Mouse (Mus musculus) NIH3T3 (cell line): ENCODE data around the gene Hoxb13.

ENCODE experiments used
- DNase-seq: peaks from one replicate; pipeline ENCODE4 v3.0.0-alpha.2; 2012; ENCODE audit warnings: low read depth

The Hoxb13 gene

DNA sequence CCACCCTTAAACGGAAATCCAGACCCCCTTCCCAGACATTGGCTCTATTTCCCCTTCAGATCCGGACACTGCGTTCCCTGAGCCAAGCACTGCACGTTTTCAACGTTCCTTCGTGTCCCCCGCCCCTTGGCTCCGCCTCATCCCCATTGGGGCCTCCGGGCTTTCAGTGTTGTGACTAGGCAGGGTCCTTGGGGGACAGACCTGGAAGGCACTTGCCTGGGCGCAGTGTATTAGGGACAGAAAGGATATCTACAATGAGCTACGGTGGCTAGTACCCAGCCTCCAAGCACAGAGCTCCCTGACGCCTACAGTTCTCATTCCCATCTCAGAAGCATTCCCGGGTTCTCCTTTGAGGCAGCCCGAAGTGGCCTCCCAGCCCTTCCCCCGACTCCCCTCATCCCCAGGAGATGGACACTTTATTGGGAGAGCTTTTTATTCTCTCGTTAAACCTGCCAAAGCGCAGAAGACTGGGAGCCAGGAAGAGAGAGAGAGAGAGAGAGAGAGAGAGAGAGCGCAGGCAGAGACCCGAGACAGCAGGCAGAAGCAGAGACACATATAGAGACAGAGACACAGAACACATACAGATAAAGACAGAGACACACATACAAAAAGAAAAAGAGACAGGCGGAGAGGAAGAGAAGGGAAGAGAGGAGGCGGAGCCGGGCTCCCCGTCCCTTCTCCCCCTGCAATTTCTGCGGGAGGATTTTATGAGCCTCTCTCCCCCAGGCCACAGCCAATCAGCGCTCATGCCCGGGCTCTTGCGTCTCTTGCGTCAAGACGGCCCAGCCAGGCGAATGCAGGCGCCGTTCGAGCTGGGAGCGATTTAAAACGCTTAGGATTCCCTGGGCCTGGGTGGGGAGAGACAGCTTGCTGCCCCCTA lies at the start of gene Hoxb13:
TSS of gene Hoxb13 (plus strand) at position 796 of the 880 bp plus-strand sequence.
- DNase-seq = no peak

GRCm38 (mm10) chr11:96145622-96146270 lies 48.4 kb upstream of the Hoxb13 start:
- peak; percentile 79 for DNase-seq

GRCm38 (mm10) chr11:96147471-96147870 lies 46.6 kb upstream of the Hoxb13 start:
- DNase-seq = no peak

DNA sequence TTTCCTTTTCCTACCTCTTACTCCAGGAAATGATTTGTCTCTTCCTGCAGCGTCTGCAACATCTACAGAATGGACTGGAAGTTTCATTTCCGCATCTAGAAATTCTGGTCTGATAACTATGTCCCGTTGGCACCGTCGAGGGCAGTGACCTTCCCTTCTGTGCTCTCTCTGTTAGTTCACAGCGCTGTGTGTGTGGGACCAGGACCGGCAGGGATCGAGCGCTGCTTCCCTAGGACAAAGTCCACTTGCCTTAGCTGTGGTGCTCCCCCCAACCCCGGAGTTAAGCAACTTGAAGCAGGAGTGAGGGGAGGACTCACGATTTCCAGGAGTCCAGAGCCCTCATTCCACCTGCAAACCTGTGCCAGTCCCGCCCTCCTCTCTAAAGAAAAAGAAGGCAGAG lies 29.3 kb upstream of the Hoxb13 start:
- DNase-seq = no peak

DNA sequence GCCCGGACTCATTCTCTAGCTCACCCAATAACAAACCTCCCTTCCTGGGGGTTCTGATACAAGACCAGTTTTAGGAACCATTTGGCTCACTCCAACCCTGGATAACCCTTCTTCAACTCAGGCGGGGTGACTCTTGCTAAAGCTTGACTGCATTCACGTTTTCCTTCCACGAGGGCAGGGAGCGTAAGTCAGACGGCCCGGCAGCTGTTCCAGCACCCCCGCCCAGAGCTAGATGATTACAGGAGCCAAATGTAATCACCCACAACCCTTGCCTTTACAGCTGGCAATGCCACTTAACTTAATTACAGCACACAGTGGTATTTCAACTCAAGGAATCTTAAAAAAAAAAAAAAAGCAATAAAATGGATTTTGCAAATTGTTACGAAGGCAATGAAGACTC lies 26.0 kb upstream of the Hoxb13 start:
- no peak for DNase-seq

DNA sequence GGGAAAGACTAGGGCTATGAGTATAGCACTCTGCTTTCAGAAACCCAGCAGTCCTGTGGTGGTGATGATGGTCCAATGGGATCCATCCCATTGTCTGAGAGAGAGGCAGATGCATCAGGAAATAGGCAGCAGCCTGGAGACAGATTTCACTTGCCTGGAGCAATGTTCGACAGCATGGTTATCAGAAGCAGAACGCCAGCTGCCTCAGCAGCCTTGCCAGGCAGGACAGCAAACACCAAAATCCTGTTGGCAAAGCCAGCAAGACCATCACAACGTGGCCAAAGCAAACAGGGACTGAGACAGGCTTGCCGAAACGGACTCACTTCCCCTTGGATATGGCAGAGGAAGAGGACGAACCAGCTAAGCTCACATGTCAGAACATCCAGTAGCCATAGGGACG lies 25.1 kb upstream of the Hoxb13 start:
- no peak for DNase-seq

GRCm38 (mm10) chr11:96170711-96171379 lies 23.3 kb upstream of the Hoxb13 start:
- DNase-seq = no peak

DNA sequence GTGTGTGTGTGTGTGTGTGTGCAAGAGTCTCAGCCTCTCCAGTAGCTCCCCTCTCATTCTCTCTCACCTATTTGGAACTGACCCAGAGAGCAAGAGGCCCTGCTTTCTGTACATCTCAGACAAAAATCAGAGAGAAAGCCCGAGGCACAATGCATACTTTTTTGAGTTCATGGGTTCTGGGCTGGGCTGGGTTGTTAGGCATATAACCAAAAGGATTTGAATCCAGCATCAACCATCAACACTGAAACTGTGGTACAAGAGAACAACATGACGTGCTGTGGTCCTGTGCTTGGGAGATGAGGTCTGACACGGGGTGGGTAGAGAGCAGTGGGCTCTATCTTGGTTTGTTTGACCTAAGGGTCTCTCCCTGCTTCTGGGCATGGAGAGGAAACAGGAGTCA lies 22.5 kb upstream of the Hoxb13 start:
- no peak for DNase-seq

GRCm38 (mm10) chr11:96172511-96173287 lies 21.4 kb upstream of the Hoxb13 start:
- no peak for DNase-seq

DNA sequence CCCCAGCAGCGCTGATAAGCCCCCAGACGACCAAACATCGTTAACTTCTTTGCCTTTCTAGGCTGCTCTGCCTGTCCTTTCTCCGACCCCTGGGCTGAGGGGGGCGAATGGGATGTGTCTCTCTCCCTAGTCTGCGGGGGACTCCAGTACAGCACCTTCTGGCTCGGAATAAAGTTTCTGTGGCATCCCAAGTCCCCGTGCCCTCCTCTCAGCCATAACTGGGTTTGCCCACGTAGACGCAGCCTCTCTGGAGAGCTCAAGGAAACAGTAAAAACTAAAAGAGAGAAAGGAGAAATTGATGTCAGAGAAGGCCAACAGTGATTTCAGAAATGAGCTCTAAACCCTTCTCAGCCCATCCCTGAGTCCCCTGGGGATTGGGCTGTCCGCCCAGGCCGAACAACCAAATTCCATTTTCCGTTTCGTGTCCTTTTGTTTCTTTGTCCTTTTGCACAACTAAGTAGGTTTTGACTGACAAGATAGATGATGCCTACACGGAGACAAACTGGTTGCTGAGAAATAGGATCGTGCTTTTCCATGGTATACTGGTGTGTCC lies 20.8 kb upstream of the Hoxb13 start:
- no peak for DNase-seq

DNA sequence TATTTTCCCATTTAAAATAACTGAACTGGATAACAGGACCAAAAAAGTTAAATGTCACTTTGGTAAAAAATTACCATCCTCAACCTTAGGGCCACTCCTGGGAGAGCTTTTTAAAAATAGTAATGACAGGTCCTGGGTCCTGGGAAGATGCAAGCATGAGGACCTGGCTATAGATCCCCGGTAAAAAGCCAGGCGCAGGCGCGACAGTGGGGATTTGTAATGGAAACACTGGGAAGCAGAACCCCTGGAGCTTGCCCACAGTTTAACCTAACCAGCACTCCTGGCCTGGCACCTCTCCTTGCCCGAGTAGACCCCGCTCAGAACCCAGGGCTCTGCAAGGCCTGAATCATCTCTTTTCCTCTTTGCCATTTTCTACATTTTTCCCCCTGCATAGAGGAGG lies 19.2 kb upstream of the Hoxb13 start:
- no peak for DNase-seq

- DNase-seq = no peak
Measured at GRCm38 (mm10) chr11:96175511-96175910, 18.6 kb upstream of the Hoxb13 start.

DNA sequence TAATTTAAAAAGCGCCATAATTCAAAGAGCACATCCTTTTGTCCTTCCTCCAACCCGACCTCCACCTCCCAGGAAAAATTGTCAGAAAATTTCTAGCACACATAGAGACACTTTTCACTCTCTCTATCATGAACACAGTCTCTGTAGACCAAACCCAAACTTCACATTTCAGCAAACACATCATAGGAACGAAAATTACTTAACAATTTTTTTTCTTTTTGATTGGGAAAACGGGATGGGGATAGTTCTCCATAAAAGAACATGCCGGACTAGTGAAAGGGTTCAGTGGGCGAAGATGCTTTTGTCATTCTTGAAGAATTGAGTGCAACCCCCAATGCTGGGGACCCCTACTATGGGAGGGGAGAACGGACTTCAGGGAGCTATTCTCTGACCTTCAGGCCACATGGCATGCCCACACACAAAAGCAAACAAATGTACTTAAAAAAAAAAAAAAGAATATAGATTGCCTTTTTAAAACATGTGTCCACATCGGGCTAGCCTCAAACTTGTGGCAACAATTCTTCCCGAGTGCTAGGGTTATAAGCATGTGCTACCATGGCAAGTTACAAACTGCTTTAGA lies 18.1 kb upstream of the Hoxb13 start:
- no peak for DNase-seq

DNA sequence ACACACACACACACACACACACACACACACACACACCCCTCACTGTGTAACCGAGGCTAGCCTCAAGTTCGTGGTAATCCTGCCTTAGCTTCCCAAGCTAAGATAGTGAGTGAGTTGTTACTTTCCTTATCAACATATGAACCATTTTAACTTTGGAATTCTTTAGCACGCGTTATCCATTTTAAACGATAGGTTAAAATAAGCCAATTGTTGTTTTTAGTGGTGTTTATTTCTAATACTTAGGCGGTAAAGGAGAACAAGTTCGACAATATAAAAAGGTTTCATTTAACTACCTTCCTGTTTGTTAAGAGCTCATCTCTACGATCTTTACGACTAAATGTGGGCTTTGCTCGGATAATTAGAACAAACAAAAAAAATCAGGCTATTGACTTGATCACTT lies 17.3 kb upstream of the Hoxb13 start:
- no peak for DNase-seq

- no peak for DNase-seq
Measured at GRCm38 (mm10) chr11:96177546-96178174, 16.5 kb upstream of the Hoxb13 start.

DNA sequence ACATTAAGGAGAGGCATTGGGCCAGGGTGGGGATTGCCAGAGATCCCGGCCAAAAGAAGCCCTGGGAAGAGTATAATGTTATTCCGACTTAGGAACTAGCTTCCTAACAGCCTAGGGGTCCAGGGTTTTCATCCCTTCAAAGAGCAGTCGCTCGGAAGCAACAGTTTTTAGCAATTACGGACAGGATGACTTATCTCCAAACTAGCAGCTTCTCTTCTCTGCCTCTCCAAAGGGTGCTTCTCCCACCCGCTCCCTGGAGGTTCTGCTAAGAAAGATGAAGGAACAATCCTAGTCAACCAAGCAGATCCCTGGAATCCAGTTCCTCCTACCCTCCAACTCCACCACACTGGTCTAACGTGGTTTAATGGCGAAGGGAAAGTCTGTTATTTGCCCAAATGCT lies 15.8 kb upstream of the Hoxb13 start:
- no peak for DNase-seq

DNA sequence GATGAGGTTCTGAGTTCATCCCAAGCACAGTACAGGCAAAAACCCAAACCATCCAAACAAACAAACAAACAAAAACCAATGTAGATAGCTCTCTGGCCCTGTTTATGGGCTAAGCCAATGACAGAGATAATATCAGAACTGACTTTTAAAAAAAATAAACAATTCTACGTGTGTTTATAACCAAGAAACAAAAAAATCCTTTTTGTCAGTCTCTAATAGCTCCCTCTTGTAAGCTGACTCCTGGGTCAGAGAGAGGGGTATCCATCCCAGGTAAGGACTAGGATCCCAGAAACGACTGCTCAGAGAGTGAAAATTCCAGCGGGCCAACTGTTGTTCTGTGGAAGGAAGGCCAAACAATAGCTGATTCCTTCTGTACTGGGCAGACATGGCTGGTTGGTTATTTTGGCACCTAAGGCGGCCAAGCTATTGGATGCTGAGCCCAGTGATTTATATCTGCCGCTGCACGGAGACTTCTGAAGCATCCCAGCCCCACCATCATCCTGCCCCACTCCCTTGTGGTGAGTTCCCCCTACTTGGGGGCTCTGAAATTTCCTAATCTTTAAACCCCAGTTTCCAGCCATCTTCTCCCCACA lies 15.1 kb upstream of the Hoxb13 start:
- DNase-seq = no peak

GRCm38 (mm10) chr11:96181061-96181460 lies 13.1 kb upstream of the Hoxb13 start:
- no peak for DNase-seq

DNA sequence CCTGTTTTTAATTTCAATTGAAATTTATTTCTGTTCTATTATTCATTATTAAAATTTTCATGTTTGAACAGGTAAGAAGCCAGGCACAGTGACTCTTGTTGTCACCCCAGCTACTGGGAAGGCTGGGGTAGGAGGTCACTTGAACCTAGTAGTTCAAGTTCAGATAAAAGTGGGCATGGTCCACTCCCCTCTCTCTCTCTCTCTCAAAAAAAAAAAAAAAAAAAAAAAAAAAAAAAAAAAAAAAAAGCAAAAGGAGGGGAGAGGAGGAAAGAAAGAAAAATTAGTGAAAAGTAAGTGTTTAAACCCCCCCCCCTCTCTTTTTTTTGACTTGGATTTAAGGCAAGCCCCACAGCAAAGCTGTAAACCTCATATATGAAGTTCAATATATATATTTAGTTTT lies 9.9 kb upstream of the Hoxb13 start:
- DNase-seq = no peak

GRCm38 (mm10) chr11:96187321-96187720 lies 6.8 kb upstream of the Hoxb13 start:
- no peak for DNase-seq
